Mouse (Mus musculus): Measurements from ENCODE around the gene Olig3.

The Olig3 gene

GRCm38 (mm10) chr10:19354146-19354545 is 2.2 kb upstream of the Olig3 start:
- no peak for DNase-seq (ENCODE audit: low read depth, low spot score)
- Histone ChIP-seq H3K36me3 (ENCODE audit: control insufficient read depth, insufficient read depth, low read length, poor library complexity, severe bottlenecking) (no peaks in the 10 kb centered on the region), H3K27me3 (ENCODE audit: control insufficient read depth, insufficient read depth, low read length, poor library complexity, severe bottlenecking) (no peaks in the 10 kb centered on the region)

GRCm38 (mm10) chr10:19355076-19355475 is 1.3 kb upstream of the Olig3 start:
- H3K27me3 ChIP-seq (ENCODE audit: control insufficient read depth, insufficient read depth, low read length, poor library complexity, severe bottlenecking): no peaks in the 10 kb centered on the region
- H3K36me3 ChIP-seq (ENCODE audit: control insufficient read depth, insufficient read depth, low read length, poor library complexity, severe bottlenecking): no peaks in the 10 kb centered on the region
- DNase-seq (ENCODE audit: low read depth, low spot score): no peak

- no peak for DNase-seq (ENCODE audit: low read depth, low spot score)
- Histone ChIP-seq H3K27me3 (ENCODE audit: control insufficient read depth, insufficient read depth, low read length, poor library complexity, severe bottlenecking) (no peaks in the 10 kb centered on the region), H3K36me3 (ENCODE audit: control insufficient read depth, insufficient read depth, low read length, poor library complexity, severe bottlenecking) (no peaks in the 10 kb centered on the region)
Observed at GRCm38 (mm10) chr10:19356720-19357641, 648 bp downstream of the Olig3 start.

GRCm38 (mm10) chr10:19357848-19358247 is 1.5 kb downstream of the Olig3 start:
- no peak for DNase-seq (ENCODE audit: low read depth, low spot score)
- no peaks in the 10 kb centered on the region for H3K36me3 ChIP-seq (ENCODE audit: control insufficient read depth, insufficient read depth, low read length, poor library complexity, severe bottlenecking)
- H3K27me3 ChIP-seq (ENCODE audit: control insufficient read depth, insufficient read depth, low read length, poor library complexity, severe bottlenecking): no peaks in the 10 kb centered on the region

GRCm38 (mm10) chr10:19360446-19361300 is 4.3 kb downstream of the Olig3 start:
- DNase-seq (ENCODE audit: low read depth, low spot score): peak; percentile 51
- H3K27me3 ChIP-seq (ENCODE audit: control insufficient read depth, insufficient read depth, low read length, poor library complexity, severe bottlenecking): no peaks in the 10 kb centered on the region
- H3K36me3 ChIP-seq (ENCODE audit: control insufficient read depth, insufficient read depth, low read length, poor library complexity, severe bottlenecking): no peaks in the 10 kb centered on the region

GRCm38 (mm10) chr10:19361539-19362293 is 5.4 kb downstream of the Olig3 start:
- Histone ChIP-seq H3K36me3 (ENCODE audit: control insufficient read depth, insufficient read depth, low read length, poor library complexity, severe bottlenecking) (no peaks in the 10 kb centered on the region), H3K27me3 (ENCODE audit: control insufficient read depth, insufficient read depth, low read length, poor library complexity, severe bottlenecking) (no peaks in the 10 kb centered on the region)
- DNase-seq (ENCODE audit: low read depth, low spot score): no peak

GRCm38 (mm10) chr10:19362294-19362590 is 5.9 kb downstream of the Olig3 start:
- no peak for DNase-seq (ENCODE audit: low read depth, low spot score)
- no peaks in the 10 kb centered on the region for H3K27me3 ChIP-seq (ENCODE audit: control insufficient read depth, insufficient read depth, low read length, poor library complexity, severe bottlenecking)
- H3K36me3 ChIP-seq (ENCODE audit: control insufficient read depth, insufficient read depth, low read length, poor library complexity, severe bottlenecking): no peaks in the 10 kb centered on the region

GRCm38 (mm10) chr10:19362861-19363260 is 6.5 kb downstream of the Olig3 start:
- DNase-seq (ENCODE audit: low read depth, low spot score): no peak
- no peaks in the 10 kb centered on the region for H3K36me3 ChIP-seq (ENCODE audit: control insufficient read depth, insufficient read depth, low read length, poor library complexity, severe bottlenecking)

GRCm38 (mm10) chr10:19363365-19363764 is 7.0 kb downstream of the Olig3 start:
- Histone ChIP-seq H3K36me3 (ENCODE audit: control insufficient read depth, insufficient read depth, low read length, poor library complexity, severe bottlenecking) (no peaks in the 10 kb centered on the region), H3K27me3 (ENCODE audit: control insufficient read depth, insufficient read depth, low read length, poor library complexity, severe bottlenecking) (no peaks in the 10 kb centered on the region)
- no peak for DNase-seq (ENCODE audit: low read depth, low spot score)

More at GRCm38 (mm10) chr10:19362861-19363260, 6.5 kb downstream of the Olig3 start:
- H3K27me3 ChIP-seq (ENCODE audit: control insufficient read depth, insufficient read depth, low read length, poor library complexity, severe bottlenecking): no peaks in the 10 kb centered on the region

- Histone ChIP-seq H3K27me3 (ENCODE audit: control insufficient read depth, insufficient read depth, low read length, poor library complexity, severe bottlenecking) (no peaks in the 10 kb centered on the region), H3K36me3 (ENCODE audit: control insufficient read depth, insufficient read depth, low read length, poor library complexity, severe bottlenecking) (no peaks in the 10 kb centered on the region)
- no peak for DNase-seq (ENCODE audit: low read depth, low spot score)
Observed at GRCm38 (mm10) chr10:19369143-19369542, 12.8 kb downstream of the Olig3 start.

- DNase-seq (ENCODE audit: low read depth, low spot score): no peak
- Histone ChIP-seq H3K27me3 (ENCODE audit: control insufficient read depth, insufficient read depth, low read length, poor library complexity, severe bottlenecking) (no peaks in the 10 kb centered on the region), H3K36me3 (ENCODE audit: control insufficient read depth, insufficient read depth, low read length, poor library complexity, severe bottlenecking) (no peaks in the 10 kb centered on the region)
Observed at GRCm38 (mm10) chr10:19370146-19370545, 13.8 kb downstream of the Olig3 start.

GRCm38 (mm10) chr10:19372263-19372662 is 15.9 kb downstream of the Olig3 start:
- no peak for DNase-seq (ENCODE audit: low read depth, low spot score)
- Histone ChIP-seq H3K36me3 (ENCODE audit: control insufficient read depth, insufficient read depth, low read length, poor library complexity, severe bottlenecking) (no peaks in the 10 kb centered on the region), H3K27me3 (ENCODE audit: control insufficient read depth, insufficient read depth, low read length, poor library complexity, severe bottlenecking) (no peaks in the 10 kb centered on the region)

GRCm38 (mm10) chr10:19373797-19374196 is 17.5 kb downstream of the Olig3 start:
- Histone ChIP-seq H3K27me3 (ENCODE audit: control insufficient read depth, insufficient read depth, low read length, poor library complexity, severe bottlenecking) (no peaks in the 10 kb centered on the region), H3K36me3 (ENCODE audit: control insufficient read depth, insufficient read depth, low read length, poor library complexity, severe bottlenecking) (no peaks in the 10 kb centered on the region)
- no peak for DNase-seq (ENCODE audit: low read depth, low spot score)

GRCm38 (mm10) chr10:19374311-19374710 is 18.0 kb downstream of the Olig3 start:
- Histone ChIP-seq H3K27me3 (ENCODE audit: control insufficient read depth, insufficient read depth, low read length, poor library complexity, severe bottlenecking) (no peaks in the 10 kb centered on the region), H3K36me3 (ENCODE audit: control insufficient read depth, insufficient read depth, low read length, poor library complexity, severe bottlenecking) (no peaks in the 10 kb centered on the region)
- DNase-seq (ENCODE audit: low read depth, low spot score): no peak

All from splenic B cell, adult 2 months (primary cell).